Mouse (Mus musculus) retina, adult 2 months (tissue): Measurements from ENCODE around the gene Atxn2l.

Experiments used
- DNase-seq: peaks from one replicate; pipeline ENCODE4 v3.0.0-alpha.2; 2012; ENCODE audit warnings: low read depth, low spot score

Atxn2l gene

DNA sequence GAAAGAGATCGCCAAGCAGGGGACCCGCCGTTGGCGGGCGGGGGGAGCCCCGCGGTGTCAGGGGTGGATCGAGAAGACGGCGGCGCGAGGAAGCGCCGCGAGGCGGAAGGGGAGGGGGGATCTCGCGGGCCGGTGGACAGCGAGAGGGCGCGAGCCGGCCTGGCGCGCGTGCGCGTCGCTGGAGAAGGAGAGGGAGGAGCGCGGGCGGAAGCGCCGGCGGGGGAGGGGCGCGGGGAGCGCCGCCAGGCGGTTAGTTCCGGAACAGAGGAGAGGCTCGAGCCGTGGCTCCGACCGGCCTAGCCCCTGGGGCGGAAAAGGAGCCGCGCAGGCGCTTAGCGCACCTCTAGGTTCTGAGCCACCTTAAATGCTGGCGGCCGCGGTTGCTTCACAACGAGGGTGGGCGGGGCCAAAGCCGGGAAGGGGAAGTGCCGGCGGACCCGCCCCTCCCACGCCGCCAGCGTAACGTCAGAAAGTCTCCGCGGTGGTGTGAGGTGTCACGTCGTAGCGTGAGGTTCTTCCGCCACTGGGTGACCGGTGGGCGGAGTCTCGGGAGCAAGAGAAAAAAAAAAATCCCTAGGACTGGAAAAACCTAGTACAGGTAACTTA, at the start of gene Atxn2l:
Atxn2l (minus strand) TSS at position 165 of the 606 bp plus-strand sequence.
- DNase-seq, result peak; percentile 96

DNA sequence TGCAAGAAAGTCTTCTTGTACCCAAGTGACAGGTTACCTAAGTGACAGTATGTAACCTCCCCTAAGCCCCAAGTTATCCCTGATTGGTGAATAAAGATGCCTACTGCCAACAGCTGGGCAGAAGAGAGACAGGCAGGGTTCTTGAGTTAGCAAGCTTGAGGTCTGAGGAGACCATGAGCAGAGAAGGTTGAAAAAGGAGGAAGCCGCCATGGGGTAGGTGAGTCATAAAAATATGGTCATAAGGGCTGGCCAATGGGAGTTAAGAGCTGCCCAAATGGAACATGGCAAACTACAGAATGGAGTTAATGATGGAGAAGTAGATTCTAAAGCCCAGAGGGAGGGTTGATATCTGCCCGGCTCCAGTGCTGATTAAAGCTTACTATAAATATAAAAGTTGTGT, 42.4 kb upstream of the Atxn2l start:
- DNase-seq, result no peak

DNA sequence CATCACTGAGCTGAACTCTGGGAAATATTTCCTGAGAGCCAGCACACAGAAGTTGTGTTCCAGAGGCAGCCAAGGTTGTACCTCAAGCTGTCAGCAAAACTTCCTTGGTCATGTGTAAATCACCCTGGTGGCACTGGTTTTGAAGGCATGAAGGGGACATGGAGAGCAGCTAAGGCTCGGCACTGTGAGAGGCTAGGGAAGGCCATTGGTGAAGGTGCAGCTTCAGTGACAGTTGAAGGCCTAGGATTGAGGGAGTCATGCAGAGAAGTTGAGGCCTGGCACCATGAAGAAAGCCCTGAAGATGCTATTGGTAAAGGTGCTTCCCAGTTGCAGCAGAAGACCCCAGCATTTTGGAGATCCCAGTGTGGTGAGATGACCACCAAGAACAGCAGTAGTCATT, 38.4 kb upstream of the Atxn2l start:
- DNase-seq, result no peak

DNA sequence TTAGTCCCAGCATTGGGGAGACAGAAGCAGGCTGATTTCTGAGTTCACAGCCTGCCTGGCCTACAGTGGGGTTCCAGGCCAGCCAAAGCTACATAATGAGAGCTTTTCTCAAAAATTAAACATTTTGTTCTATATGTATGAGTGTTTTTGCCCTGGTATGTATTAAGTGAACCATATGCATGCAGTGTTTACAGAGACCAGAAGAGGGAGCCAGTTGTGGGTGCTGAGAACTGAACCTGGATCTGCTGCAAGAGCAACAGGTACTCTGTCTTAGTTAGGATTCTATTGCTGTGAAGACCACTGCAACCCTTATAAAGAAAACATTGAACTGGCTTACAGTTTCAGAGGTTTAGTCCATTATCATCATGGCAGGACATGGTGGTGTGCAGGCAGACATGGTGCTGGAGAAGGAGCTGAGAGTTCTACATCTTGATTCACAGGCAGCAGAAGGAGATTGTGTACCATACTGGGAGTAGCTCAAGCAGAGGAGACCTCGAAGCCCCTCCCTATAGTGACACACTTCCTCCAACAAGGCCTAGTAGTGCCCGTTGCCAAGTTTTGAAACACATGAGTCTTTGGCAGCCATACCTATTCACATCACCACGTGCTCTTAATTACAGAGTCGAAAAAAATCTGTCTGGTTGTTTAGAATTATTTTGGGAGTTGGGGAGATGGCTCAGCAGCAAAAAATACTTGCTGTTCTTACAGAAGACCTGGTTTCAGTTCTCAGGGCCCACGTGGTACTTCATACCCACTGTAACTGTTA, 34.8 kb upstream of the Atxn2l start:
- no peak for DNase-seq

DNA sequence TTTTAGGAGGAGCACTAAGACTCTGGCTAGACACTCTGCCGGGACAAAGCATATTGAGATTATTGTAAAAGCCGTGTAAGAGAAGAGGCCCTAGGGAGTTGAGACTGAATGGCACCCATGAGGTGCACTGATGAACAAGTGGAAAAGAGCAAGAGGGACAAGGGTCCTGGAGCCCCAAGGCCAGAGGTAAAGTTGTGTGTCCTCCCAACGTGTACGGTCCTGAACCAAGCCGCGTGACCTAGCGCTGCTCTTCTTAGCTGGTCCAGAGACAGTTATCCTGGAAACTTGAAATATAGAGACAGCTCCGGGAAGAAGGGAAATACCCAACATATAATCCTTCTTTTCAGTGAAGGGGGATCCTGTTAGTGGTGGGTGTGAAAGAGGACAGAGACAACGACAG, 33.2 kb upstream of the Atxn2l start:
- no peak for DNase-seq

DNA sequence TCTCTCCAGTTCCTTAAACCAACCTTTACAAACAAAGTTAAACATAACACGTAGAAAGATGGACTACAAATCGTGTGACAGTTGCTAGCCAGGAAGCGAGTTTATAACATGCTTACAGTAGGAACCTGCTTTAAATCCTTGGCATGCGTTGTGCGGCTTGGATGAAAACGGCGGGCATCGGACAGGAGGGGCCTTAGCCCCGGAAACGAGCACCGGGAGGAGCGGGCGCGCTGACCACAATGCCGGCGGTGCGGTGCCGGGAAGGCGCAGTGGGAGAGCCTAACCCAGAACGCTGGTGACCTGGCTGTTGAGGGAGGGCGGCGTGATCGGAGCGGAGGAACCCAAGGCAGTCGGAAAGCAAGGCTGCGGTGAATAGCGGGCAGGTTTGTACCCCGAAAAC, 32.5 kb upstream of the Atxn2l start:
- no peak for DNase-seq

DNA sequence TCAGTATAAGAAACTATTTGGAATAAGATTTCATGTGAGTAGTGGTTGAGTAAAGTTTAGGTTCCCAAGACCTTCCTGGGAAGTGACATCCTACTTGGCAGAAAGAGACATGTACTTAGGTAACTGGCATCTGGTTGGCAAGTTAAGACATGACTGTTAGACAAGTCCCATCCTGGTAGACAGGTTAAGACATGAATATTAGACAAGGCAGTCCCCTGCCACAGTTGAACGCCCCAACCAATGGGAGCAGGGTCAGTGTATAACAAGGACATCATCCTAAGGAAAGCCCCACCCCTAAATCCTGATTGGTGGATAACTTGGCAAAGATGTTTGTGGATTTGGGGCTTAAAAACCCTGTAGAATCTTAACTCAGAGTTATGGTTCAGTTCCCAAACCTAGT, 30.2 kb upstream of the Atxn2l start:
- no peak for DNase-seq

DNA sequence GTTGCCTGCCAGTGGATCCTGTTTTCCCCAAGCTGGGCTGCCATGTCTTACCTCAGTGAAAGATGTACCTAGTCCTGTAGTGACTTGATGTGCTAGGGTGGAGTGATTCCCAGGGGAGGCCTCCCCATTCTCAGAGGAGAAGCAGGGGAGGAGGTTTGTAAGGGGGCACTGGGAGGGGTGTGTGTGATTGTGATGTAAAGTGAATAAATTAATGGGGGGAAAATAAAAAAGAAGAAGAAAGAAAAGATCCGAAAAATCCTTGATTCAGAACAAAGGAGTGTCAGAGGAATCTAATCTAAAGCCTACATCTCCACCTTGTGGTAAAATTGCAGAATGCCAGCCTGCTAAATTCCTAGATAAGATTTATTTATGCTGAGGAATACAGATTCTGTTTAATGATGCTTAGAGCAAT, 24.9 kb upstream of the Atxn2l start:
- no peak for DNase-seq

DNA sequence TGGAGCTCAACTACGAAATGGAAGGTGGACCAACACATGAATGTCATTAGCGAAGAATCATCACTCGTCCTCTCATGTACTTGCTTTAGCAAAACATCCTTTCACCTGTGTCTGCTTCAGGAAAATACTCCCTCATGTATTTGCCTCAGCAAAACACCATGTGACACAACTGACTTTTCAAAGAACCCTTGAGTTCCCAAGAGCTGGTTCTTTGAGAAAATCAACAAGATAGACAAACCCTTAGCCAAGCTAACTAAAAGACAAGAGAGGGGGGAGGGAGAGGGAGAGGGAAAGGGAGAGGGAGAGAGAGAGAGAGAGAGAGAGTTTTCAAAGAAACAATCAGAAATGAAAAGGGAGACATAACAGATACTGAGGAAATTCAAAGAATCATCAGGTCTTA, 20.1 kb upstream of the Atxn2l start:
- no peak for DNase-seq

DNA sequence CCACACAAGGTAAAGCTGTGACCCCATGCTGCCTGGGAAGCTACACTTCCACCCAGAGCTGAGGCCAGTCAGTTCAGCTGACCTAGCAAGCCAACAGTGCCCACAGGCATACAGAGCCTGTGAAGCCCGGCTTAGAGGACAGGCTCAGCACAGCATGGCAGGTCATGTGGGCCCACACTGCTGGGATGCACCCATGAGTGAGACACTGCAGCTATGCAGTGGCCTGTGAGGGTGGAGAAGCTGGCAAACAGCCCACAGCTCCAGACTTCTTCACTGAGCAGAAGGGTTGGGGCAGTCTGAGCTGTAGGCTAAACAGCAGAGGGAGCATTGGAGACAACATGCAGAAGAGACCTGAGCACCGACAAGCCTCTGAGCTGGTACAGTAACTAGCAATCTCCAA, 16.3 kb upstream of the Atxn2l start:
- no peak for DNase-seq

DNA sequence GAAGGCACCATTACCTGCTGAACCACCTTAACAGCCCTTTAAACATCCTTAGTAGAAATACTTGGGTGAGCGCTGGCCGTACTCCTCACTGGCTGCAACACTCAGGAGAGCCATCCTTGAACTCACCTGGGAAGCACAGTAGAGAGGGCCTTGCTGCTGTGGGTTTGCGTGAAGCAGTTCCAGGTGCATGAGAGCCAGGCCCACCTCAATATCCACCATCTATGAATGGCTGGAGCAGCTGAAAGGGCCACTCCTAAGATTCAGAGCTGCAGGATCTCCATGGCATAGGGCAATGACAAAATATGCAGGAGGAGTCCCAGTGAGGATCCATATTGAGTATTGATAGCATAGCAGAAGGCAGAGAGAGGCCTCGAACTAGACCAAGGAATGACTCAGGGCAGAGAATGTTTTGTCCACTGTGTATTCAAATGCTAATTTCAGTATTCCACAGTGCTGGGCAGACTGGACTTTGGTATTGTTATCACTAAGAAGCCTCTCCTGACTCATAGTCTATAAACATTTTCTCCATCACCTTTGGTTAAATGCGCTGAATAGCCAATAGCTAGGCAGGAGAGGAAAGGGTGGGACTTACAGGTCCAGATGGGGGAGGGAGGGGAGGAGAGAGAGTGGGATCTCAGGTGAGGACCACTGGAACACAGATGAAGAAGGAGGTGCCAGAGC, 15.2 kb upstream of the Atxn2l start:
- DNase-seq, result no peak

DNA sequence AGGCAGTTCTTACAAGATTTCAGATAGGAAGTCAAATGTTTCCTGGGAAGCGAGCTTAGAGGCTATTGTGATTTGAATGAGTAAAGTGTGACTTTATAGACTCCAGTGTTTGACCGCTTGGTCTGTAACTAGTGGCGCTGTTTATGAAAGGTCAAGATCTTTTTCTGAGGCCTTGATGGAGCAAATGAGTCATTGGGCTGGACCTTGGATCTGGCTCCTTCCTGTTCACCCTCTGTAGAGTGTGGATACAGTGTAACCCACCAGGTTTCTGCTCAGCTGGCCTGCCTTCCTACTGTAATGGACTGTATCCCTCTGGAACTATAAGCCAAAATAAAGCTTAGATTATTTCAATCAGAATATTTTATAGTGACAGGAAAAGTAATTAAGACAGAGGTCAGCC, 8.1 kb upstream of the Atxn2l start:
- DNase-seq, result no peak

DNA sequence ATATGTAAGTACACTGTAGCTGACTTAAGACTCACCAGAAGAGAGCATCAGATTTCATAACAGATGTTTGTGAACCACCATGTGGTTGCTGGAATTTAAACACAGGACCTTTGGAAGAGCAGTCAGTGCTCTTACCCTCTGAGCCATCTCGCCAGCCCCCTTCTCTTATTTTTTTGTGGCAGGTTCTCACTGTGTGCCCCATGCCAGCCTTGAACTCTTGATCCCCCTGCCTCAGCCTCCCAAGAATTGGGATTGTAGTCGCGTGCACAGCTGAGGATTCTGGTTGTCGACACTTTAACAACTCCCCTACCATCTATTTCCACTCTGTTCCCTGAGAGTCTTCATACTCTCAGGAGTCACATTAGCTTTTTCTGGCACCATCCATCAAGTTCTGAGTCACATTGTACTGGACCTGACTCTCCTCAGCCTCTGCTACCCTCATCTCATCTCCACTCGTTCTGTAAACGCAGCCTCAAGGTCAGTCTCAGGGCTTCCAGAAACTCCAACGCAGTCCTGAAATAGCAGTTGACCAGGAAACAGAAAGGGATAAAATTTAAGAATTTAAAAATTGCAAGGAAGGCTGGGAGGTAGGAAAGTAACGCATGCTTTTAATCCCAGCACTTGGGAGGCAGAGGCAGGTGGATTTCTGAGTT, 4.0 kb upstream of the Atxn2l start:
- no peak for DNase-seq

DNA sequence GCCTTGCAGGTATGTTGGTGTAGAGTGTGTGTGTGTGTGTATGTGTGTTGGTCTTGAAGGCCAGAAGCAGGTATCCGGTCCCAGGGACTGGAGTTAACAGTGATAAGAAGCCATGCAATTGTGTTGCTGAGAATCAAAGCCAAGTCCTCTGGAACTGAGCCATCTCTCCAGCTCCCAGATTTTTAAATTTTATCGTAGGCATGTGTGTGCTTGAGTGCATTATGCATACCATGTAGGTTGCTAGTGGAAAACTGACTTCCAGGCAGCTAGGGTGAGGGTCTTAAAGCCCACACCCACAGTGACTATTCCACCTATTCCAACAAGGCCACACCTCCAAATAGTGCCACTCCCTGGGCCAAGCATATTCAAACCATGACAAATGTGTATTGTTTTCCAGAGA, 1.7 kb upstream of the Atxn2l start:
- no peak for DNase-seq

DNA sequence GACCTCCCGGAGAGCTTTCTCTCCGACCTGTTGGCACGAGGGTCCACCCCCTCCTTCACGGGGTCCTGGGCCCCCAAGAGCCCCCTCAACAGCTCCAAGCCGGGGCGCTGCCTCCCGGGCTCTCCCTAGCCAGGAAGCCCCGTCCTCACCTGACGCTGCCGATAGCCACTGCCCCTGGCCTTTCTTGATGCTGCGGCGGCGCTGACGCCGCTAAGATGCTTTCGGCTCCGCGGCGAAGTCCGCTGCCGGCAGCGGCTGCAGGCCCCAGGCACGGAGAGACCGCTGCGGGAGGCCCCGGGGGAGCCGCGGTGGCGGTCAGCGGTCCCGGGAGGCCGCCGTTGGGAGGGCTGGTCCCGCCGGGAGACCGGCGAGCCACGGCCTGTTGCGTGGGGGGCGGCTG, 486 bp downstream of the Atxn2l start:
- no peak for DNase-seq

DNA sequence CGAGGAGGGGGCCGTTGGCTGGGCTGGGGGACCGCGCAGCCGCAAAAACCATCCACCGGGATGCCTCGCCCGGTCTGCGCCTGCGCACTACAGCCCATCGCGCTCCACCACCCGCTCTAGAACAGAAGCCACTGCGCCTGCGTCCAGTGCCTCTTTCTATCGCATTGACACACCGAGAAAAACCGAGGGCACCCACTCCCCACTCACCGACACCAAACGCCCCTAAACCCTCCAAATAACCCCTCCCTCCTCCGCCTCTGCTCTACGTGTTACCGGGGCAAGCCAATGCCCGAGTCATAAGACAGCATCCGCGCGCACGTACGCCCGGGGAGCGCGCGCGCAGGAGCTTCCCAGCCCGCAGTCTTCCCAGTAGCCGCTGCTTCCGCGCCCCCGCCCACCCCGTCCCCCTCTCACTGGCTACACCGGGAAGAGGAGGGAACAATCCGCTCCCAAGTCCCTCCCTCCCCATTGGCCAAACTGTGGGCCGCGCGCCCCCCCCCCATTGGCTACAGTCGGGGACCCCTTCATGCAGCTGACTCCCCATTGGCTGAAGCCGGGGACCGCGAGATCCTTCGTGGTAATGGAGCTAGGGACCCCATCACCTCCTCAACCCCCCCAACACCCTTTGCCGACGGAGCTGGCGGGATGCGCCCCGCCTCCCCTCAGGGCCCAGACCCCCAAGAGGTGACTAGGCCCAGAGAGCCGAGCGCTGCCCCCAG, 1.1 kb downstream of the Atxn2l start:
- peak; percentile 77 for DNase-seq

DNA sequence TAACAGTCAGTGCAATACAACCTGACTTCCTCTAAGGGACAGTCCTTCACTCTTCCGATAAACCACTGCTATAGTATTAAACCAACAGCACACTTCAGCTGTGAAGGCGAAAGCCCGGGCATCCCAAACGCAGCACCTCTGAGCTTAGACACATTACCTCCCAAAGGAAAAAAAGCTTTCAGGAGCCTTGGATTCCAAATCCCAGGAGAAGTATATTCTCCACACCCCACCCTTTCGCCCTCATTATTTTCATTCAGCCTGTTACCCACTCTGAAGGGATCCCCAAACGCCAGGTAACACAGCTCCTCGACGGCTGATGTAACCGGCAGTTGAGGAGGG, 1.6 kb downstream of the Atxn2l start:
- no peak for DNase-seq

DNA sequence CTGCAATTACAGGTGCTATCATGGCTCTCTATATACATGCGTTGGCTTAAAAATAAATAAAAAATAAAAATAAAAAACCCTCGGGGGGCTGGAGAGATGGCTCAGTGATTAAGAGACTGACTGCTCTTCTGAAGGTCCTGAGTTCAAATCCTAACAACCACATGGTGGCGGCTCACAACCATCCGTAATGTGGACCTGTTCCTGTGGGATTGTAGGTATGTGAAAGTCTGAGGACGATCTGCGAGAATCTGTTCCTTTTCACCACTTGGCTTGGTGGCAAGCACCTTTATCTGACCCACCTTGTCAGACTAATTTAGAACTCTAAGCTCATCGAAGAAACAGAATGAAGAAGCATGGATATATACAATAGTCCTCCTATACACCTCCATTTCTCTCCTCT, 3.8 kb downstream of the Atxn2l start:
- no peak for DNase-seq

DNA sequence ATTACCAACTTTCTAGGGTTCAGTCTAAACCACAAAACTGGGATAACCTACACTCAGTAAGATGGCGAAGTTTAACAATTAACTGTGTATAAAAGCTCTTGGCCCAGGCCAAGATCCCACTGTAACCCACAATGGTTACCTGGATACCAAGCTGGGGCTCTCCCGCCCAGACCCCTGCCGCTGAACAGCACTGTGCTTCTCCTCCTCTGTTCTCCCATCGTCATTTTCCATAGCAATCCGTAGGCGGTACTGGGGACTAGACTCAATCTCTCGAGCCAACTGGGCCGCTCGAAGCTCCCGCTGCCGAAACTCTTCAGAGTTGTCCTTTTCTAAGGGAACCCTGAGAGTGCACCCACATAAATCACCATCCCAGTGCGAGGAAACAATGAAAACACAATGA, 5.3 kb downstream of the Atxn2l start:
- DNase-seq, result no peak

DNA sequence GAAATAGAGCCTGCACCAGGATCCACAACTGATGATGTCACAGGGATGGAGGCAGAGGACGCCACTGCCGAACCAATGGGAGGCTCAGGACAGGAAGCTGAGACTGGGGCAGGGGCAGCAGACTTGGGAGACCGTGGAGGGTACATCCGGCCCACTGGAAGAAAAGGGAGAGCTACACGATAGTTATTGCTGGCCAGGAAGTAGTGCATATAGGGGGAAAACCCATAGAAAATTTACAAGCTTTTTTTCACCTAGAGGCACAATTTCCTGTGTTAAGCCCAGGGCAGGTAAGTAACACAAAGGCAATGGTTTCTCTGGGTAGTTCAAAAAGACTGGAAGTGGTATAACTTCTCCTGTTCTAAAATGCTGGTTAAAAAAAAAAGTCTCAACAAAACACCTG, 6.8 kb downstream of the Atxn2l start:
- no peak for DNase-seq

DNA sequence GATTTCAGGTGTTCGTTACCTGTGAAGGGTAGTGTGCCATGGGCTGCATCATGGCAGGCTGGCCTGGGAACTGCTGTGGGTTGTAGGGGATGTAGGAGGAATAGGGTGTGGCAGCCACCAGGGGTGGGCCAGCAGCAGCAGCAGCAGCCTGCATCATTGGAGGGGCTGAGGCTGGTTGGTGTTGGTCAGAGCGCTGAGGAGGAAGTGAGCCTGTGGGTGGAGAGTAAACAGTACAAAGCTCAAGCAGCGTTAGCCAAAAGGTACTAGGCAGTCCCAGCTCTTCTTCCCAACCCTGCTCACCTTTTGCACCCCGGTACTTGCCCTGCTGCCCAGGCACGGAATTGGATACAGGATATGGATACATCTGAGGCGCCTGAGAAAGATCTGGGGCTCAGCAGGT, 9.1 kb downstream of the Atxn2l start:
- DNase-seq, result no peak

DNA sequence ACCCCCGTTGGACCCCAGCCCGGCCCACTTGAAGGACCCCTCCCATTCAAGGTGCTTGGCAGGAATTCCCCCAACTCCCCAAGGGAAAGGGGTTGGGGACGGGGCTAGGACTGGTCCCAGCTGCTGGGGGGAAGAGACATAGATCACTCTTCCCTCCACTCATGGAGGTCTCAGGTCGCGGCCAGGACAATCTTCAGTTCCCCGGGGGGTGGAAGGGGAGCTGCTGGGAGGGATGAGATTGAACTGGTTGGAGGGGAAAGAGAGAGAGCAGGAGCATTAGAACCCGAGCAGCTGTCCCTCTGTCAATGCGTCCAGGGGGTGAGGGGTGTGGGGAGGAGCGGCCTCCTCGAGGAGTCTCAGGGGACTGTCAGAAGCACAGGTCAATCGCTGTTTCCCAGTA, 11.3 kb downstream of the Atxn2l start:
- no peak for DNase-seq
